Mouse (Mus musculus): ENCODE measurements at regions not wholly inside any gene's neighbourhood (a gene's known extent, or its start where the extent isn't known, plus 50 kb on each side); places are given as distances from the start of the nearest gene placed in this dataset.

GRCm38 (mm10) chr12:39373721-39374120 is 594.5 kb downstream of the Etv1 start:
- DNase-seq: no peak

All from thymus, postnatal 25 days (tissue).